Mouse (Mus musculus) heart, postnatal 36 days (tissue): ENCODE results near the gene Ptgs1. TPM values are rescaled to one million over a fixed set of nuclear protein-coding genes. Genes with fewer than 3 reads are reported as not detected.

Experiments
- DNase-seq, 2 experiments: peaks; one replicate each; pipeline ENCODE4 v3.0.0; 2021 to 2022
- intact Hi-C: fragments of 180-260 bp; cut with DNase I; formaldehyde crosslinking; loops from one replicate; pipeline ENCODE4 v1.15.1; 2025
- total RNA-seq, 2 experiments: library from RNA; stranded (reverse); gene quantifications; 2 replicates each; pipeline ENCODE4 v1.2.3; 2021

Gene Ptgs1
- total RNA-seq, 2 experiments from 2014 or later, result 18.9 to 20.8 TPM

GRCm38 (mm10) chr2:36214023-36214422, 16.2 kb upstream of the Ptgs1 start:
- intact Hi-C loops, result loop anchor here (1.0 to 10.0 kb wide), 5 partner anchors 62 to 230 kb away; partner anchors contain the start of genes Lhx6, Mrrf and Rbm18
- DNase-seq, result peak; percentile 86 to 88

GRCm38 (mm10) chr2:36214425-36214824, 15.8 kb upstream of the Ptgs1 start:
- DNase-seq, result no peak
- intact Hi-C loops, result loop anchor here (1.0 to 10.0 kb wide), 5 partner anchors 62 to 230 kb away; partner anchors contain the start of genes Lhx6, Mrrf and Rbm18

GRCm38 (mm10) chr2:36215203-36215739, 15.0 kb upstream of the Ptgs1 start:
- DNase-seq, result no peak
- intact Hi-C loops, result loop anchor here (10.0 kb wide), 1 partner anchor 110 kb away; the partner anchor contains the start of gene Lhx6

- intact Hi-C loops, result loop anchor here (10.0 kb wide), 1 partner anchor 112 kb away; the partner anchor contains the start of gene Lhx6
- no peak for DNase-seq
Observed at GRCm38 (mm10) chr2:36216546-36216945, 13.7 kb upstream of the Ptgs1 start.

- intact Hi-C loops, result loop anchor here (10.0 kb wide), 1 partner anchor 112 kb away; the partner anchor contains the start of gene Lhx6
- no peak for DNase-seq
Observed at GRCm38 (mm10) chr2:36216953-36217573, 13.2 kb upstream of the Ptgs1 start.

GRCm38 (mm10) chr2:36217692-36218233, 12.5 kb upstream of the Ptgs1 start:
- no peak for DNase-seq
- intact Hi-C loops, result loop anchor here (10.0 kb wide), 1 partner anchor 113 kb away; the partner anchor contains the start of gene Lhx6

GRCm38 (mm10) chr2:36220106-36220505, 10.1 kb upstream of the Ptgs1 start:
- intact Hi-C loops, result no loop called here
- no peak for DNase-seq

- intact Hi-C loops, result no loop called here
- no peak for DNase-seq
Observed at GRCm38 (mm10) chr2:36220891-36221290, 9.3 kb upstream of the Ptgs1 start.

- intact Hi-C loops, result no loop called here
Observed at GRCm38 (mm10) chr2:36222168-36222848, 7.9 kb upstream of the Ptgs1 start.

GRCm38 (mm10) chr2:36223436-36223835, 6.8 kb upstream of the Ptgs1 start:
- intact Hi-C loops, result no loop called here
- no peak for DNase-seq

More at GRCm38 (mm10) chr2:36222168-36222848, 7.9 kb upstream of the Ptgs1 start:
- no peak for DNase-seq

GRCm38 (mm10) chr2:36224153-36224552, 6.1 kb upstream of the Ptgs1 start:
- intact Hi-C loops, result no loop called here
- no peak for DNase-seq

GRCm38 (mm10) chr2:36224599-36224998, 5.6 kb upstream of the Ptgs1 start:
- no peak for DNase-seq
- intact Hi-C loops, result no loop called here

GRCm38 (mm10) chr2:36230967-36231366, 741 bp downstream of the Ptgs1 start:
- DNase-seq, result no peak
- intact Hi-C loops, result no loop called here

GRCm38 (mm10) chr2:36234526-36235368, 4.5 kb downstream of the Ptgs1 start:
- intact Hi-C loops, result no loop called here
- no peak for DNase-seq

GRCm38 (mm10) chr2:36235917-36236316, 5.7 kb downstream of the Ptgs1 start:
- intact Hi-C loops, result no loop called here
- DNase-seq, result peak; percentile 40 to 46

GRCm38 (mm10) chr2:36236889-36237288, 6.7 kb downstream of the Ptgs1 start:
- no peak for DNase-seq
- intact Hi-C loops, result no loop called here

- DNase-seq, result no peak
- intact Hi-C loops, result no loop called here
Observed at GRCm38 (mm10) chr2:36237557-36237956, 7.3 kb downstream of the Ptgs1 start.

GRCm38 (mm10) chr2:36238467-36238866, 8.2 kb downstream of the Ptgs1 start:
- intact Hi-C loops, result no loop called here

GRCm38 (mm10) chr2:36238951-36239350, 8.7 kb downstream of the Ptgs1 start:
- intact Hi-C loops, result no loop called here
- no peak for DNase-seq

More at GRCm38 (mm10) chr2:36238467-36238866, 8.2 kb downstream of the Ptgs1 start:
- DNase-seq, result no peak

- DNase-seq, result no peak
- intact Hi-C loops, result no loop called here
Observed at GRCm38 (mm10) chr2:36242514-36242913, 12.3 kb downstream of the Ptgs1 start.
